Mouse (Mus musculus) brown adipose tissue, adult 24 weeks (tissue): ENCODE data around the gene Gbp5. TPM values are rescaled to one million over a fixed set of nuclear protein-coding genes. Genes with fewer than 3 reads are reported as not detected.
"Not testable (repeated sequence)": the region's sequence is repeated elsewhere in the genome, so short reads cannot be mapped to it uniquely, and the experiment has no call there.

ENCODE experiments used
- H3K27ac ChIP-seq: fragments of 200-500 bp; replicated peaks from 2 replicates; pipeline ENCODE4 v1.5.1; 2012; ENCODE audit warnings: low read depth, mild to moderate bottlenecking, low read length
- H3K4me1 ChIP-seq: fragments of 200-500 bp; 2 replicates; pipeline ENCODE4 v1.6.1; 2012; ENCODE audit warnings: low read length, mixed read lengths; ENCODE audit not compliant: control insufficient read depth, insufficient read depth, insufficient read length
- H3K4me3 ChIP-seq: fragments of 200-500 bp; 2 replicates; pipeline ENCODE4 v1.5.1; 2012; ENCODE audit warnings: low read depth, mild to moderate bottlenecking, low read length, moderate library complexity; ENCODE audit not compliant: insufficient read depth
- polyA plus RNA-seq: library from polyadenylated mRNA; stranded (reverse); fragments of >200 nt; gene quantifications from 2 replicates; pipeline ENCODE4 v1.2.4, GENCODE M21; 2012; ENCODE audit not compliant: missing spikeins, insufficient read depth, insufficient read length

Gbp5 gene
- polyA plus RNA-seq, 1 experiment, result 3.0 TPM

DNA sequence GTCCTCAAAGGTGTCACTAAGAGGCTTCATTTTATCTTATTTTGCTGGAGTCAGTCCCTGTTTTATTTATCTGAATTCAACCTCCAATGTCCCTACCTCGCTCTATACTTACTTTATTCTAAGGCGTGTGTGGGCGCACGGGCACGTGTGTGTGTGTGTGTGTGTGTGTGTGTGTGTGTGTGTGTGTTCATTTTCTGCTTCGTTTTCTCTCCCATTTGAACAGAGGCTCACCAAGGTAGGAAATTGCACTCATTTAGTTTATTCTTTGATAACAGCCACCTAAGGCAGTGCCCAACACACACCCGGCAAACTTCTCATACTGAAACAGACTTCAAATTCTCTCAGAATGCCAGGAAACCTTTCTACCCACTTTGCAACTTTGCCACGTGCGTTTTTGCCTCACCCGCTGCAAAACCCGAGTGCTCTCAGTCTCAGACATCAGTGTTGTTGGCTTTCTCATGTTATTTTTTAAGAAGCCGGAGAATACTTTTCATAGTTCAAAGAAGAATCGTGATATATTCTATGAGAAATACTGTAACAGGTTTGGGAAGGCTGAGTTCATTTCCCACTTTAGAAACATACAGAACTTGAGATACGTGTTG lies 67.4 kb downstream of the Gbp5 start:
- Histone ChIP-seq H3K27ac (no peak overlapping the region), H3K4me3 (peak overlapping the region; percentile 64), H3K4me1 (peaks cover 4% of the 10 kb centered on the region; the same call in 1 of the 2 replicates)

DNA sequence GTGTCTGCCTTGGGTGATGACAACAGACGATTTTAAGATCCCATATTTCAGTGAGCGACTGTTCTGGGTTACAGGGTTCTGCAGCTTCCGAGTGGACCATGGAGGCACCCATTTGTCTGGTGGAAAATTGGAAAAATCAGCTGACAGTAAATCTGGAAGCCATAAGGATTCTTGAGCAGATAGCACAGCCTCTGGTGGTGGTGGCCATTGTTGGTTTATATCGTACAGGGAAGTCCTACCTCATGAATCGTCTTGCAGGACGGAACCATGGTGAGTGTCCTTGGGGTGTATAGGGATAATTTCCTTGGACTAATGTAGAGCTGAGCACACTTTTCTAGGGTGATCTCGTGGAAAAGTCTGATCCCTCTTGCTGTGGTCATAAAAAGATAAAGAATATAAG lies 67.9 kb downstream of the Gbp5 start:
- H3K27ac ChIP-seq, result no peak overlapping the region
- peaks cover 4% of the 10 kb centered on the region; the same call in 1 of the 2 replicates for H3K4me1 ChIP-seq
- H3K4me3 ChIP-seq, result peak overlapping the region; percentile 64

DNA sequence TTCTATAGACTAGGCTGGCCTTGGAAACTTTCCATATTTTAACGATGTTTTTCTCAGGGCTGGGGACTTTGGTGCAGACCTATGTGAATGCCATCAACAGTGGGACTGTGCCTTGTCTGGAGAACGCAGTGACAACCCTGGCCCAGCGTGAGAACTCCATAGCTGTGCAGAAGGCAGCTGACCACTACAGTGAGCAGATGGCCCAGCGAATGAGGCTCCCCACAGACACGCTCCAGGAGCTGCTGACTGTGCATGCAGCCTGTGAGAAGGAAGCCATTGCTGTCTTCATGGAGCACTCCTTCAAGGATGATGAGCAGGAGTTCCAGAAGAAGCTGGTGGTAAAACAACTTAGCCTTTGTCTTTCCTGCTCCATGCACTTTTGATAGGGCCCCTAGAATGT lies 73.7 kb downstream of the Gbp5 start:
- not testable (repeated sequence) for H3K4me1 ChIP-seq, H3K27ac ChIP-seq, H3K4me3 ChIP-seq

- H3K4me1 ChIP-seq, result no peaks in the 10 kb centered on the region; the same call in 1 of the 2 replicates
- no peak overlapping the region for H3K27ac ChIP-seq
- no peak overlapping the region for H3K4me3 ChIP-seq
These were observed 77.0 kb downstream of the Gbp5 start for GRCm38 (mm10) chr3:142570738-142571137.

Other genes starting within 250 kb of the Gbp5 start
- 26.9 and 32.0 TPM in 2 replicates for gene Pdlim5, start 98.3 kb upstream of the Gbp5 start, polyA plus RNA-seq
- gene Gbp7, start 36.4 kb downstream of the Gbp5 start, polyA plus RNA-seq, result 6.1 and 8.6 TPM in 2 replicates
- gene Gbp3, start 66.0 kb downstream of the Gbp5 start, polyA plus RNA-seq, result 9.6 and 19.2 TPM in 2 replicates
- gene Gbp2b, start 100.9 kb downstream of the Gbp5 start, polyA plus RNA-seq, result not detected in 2 replicates
- 22.4 and 31.8 TPM in 2 replicates for gene Gbp2, start 126.6 kb downstream of the Gbp5 start, polyA plus RNA-seq
- 50.5 and 64.1 TPM in 2 replicates for gene Kyat3, start 207.1 kb downstream of the Gbp5 start, polyA plus RNA-seq